Mouse (Mus musculus): ENCODE measurements around the gene Eif1.
"Not testable (repeated sequence)": the region's sequence is repeated elsewhere in the genome, so short reads cannot be mapped to it uniquely, and the experiment has no call there.

Eif1 gene

GRCm38 (mm10) chr11:100352076-100352857 is 32.6 kb downstream of the Eif1 start:
- peak; percentile 35 for DNase-seq (ENCODE audit: low spot score)

- DNase-seq (ENCODE audit: low spot score), result peak; percentile 79
Observed at GRCm38 (mm10) chr11:100355151-100355951, 35.7 kb downstream of the Eif1 start.

DNA sequence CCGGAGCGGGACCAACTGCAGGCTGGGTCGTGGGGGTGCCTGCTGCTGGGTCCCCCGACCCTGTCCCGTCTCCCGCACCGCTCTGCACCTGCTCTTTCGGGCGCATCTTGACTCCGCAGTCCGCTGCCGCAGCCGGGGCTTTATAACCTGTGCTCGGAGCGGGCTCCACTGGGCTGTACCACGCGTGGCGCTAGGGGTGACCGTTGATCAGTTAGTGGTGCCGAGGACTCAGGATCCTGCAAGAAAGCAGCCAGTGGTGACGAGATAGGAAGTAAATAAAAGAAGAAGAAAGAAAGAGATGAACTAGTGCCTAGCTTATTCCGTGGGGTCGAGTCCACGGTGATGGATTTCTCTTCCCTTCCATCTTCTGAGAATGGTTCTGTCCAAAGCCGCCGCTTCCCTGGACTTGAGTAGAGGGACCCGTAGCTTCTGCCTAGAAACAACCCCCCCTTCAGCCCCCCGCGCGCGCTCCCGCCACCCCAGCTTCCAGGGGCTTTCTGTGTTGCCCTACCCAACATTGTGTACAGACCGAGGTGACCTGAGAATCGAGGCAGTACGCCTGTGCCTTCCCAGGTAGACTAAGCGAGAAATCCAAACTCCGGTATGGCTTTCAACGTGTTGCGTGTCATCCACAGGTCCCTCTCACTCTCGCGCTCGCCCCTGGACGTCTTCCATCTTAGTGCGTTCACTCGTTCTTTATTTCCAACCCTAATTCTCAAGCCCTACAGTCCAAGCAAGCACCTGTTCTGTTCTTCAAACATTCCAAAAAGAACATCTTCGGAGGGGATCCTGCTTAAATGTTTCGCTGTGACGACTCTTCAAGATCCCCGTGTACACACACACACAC is 36.5 kb downstream of the Eif1 start, which contains the start of gene Hap1:
TSS of gene Hap1 (minus strand) at position 157 of the 847 bp plus-strand sequence.
- peak; percentile 88 for DNase-seq (ENCODE audit: low spot score)

DNA sequence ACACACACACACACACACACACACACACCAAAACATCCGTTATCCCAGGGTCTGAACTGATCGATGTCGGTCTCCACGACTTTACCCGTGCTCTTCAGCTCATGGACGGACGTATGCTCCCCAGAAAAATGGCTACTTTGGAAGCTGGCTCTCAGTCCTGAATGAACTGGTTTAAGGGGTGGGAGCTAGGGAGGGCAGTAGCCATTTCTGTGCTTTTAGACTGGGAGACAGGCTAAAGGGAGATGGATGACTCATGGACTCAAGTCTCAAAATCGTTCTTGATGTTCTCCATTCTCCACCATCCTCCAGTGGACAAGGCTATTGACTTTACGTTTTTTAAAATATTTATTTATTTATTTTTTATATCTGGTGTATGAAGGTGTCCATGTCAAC is 37.1 kb downstream of the Eif1 start:
- DNase-seq (ENCODE audit: low spot score), result peak; percentile 65

DNA sequence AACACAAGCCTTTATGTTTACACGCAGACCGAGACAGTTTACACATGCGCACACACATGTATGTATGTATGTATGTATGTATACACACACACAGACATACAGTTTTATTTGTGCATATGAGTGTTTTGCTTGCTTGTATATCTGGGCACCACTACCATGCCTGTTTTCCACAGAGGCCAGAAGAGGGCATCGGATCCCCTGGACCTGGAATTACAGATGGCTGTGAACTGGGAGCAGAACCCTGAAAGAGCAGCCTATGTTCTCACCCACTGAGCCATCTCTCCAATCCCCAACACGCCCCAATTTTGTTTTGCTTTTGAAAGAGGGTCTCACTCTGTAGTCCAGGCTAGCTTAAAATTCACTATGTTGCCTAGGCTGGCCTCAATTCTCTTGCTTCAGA is 37.7 kb downstream of the Eif1 start:
- no peak for DNase-seq (ENCODE audit: low spot score)

GRCm38 (mm10) chr11:100360175-100360574 is 40.5 kb downstream of the Eif1 start:
- DNase-seq (ENCODE audit: low spot score), result no peak

DNA sequence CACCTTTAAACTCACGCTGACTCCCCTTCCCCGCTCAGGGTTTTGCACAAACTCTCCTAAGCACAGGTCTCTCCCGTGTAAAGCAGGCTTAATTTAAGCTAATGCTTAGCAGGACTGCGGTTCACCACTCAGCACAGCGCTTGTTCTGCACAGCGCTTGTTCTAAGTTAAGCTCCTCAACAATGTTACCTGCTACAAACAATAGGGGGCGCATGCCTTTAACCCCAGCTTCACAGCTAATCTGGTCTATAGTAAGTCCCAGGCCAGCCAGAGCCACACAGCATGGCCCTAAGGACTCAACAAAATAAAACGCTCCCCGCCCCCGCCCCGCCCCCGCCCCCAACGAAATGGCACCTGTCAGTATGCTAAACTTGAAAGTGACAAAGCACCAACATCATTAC is 41.4 kb downstream of the Eif1 start:
- DNase-seq (ENCODE audit: low spot score), result not testable (repeated sequence)

GRCm38 (mm10) chr11:100362209-100362978 is 42.7 kb downstream of the Eif1 start:
- peak; percentile 83 for DNase-seq (ENCODE audit: low spot score)

DNA sequence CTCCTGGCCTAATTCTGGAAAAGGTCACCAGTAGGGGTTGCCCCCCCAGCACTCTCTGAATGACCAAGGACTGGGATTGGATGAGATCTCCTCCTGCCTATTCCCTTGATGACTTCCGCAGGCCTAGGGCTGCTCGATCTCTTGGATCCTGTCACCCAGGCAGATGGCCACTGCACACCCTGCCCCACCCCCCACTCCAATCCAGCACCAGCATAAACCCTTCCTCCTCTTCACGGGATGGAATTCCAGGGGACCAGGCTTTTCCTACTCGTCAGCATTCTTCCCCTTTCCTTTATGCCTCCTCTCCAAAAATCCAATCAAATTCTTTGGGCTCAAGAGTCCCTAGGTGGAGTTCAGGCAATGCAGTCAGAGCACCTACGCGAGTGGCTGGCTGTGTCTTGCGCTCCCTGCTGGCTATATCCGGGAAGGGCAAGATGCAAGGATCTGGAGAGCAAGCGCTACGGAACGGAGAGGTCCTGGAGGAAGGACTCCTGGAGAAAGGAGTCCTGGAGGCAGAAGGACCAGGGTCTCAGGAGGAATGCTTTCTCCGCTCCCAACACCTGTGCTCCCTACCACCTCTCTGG is 43.4 kb downstream of the Eif1 start:
- DNase-seq (ENCODE audit: low spot score), result no peak

DNA sequence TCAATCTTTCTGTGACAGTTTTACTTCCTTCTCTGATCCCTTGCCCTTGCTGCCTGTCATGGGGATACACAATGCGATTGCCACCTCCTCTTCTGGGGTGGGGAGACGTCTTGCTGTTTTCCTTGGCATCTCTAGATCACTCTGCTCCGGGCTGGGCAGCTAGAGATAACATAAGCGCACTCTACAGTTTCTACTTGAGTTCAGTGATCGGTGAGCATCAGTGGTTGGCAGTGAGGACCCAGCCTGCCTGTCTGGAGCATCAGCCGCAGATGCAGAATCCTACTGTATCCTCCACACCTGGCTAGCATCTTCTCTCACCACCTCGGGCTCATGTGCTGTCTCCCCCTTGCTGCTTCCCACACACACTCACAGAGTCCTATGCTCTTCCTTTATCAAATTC is 49.5 kb downstream of the Eif1 start:
- no peak for DNase-seq (ENCODE audit: low spot score)

DNA sequence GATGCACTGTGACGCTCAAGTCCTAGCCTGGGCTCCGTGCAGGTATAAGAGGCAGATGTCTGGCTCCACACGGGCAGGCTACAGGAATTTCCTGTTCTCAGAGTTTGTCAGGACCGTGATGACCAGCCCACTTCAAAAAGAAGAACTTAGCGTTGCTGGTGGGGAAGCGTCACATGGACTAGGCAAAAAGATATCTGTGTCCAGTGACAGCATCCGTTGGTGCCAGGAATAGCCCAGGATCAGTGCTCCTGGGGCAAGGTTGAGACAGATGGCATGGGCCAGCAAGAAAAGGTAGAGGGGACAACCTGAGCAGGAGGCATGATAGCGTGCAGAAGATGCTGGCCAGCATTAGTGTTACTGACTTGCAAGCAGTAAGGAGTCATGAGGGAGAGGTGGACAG is 50.1 kb downstream of the Eif1 start:
- DNase-seq (ENCODE audit: low spot score), result no peak

Measured in MN1 (cell line).